Mouse (Mus musculus) layer of hippocampus, adult 11-12 months (tissue): ENCODE data around the gene Itpa.

Experiments used
- DNase-seq: peaks from one replicate; pipeline ENCODE4 v3.0.0; 2022; ENCODE audit warnings: low spot score

Itpa gene

GRCm38 (mm10) chr2:130656536-130656935 lies 10.9 kb upstream of the Itpa start:
- DNase-seq, result no peak

- peak; percentile 82 for DNase-seq
Measured at GRCm38 (mm10) chr2:130657541-130657940, 9.9 kb upstream of the Itpa start.

GRCm38 (mm10) chr2:130658530-130658929 lies 8.9 kb upstream of the Itpa start:
- no peak for DNase-seq

DNA sequence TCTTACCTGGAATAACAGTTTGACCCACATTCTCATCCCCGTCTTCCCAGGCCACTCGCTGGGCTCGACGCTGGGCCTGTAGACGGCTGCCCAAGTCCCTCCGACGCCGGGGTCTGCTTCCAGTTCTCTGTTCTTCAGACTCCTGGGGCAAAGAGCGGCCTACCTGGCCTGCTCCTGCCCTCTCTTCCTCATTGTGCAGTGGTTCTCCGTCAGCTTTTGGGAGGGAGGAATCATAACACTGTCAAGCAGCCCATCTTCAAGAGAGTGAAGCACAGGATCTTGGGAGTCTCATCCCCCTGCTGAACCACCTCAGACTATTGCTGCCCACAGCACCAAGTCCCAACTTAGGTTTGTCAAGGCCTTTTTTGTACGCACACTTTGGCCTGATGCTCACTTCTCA lies 4.1 kb upstream of the Itpa start:
- no peak for DNase-seq

DNA sequence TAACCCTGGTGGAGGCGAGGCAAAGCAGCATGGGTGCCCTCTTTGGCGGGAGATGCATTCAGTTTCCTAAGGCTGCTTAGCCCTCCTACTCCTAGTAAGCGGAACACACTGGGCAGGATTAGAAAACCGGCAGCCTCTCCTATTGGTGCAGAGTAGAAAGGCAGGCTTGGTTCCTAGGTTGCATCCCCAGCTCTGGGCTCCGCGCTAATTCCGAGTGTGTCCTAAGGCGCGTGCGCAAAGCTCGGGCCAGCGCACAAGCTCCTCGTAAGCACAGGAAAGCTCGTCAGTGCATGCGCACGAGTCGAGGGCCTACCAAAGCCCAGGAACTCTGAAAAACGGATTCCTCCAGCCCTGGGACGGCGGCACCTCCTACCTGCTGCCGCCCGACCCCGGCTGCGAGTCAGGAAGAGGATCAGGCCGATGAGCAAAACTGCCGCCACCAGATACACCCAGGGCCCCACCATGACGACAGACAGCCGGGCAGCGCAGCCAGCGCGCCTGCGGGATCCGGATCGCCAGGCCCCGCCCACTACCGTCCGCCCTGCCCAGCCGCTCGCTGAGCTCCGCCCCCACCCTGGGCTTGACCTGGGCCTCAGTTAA lies 3.2 kb upstream of the Itpa start, which contains the start of gene Ddrgk1:
Gene Ddrgk1, minus strand, starts transcription at position 558 of the 600 bp plus-strand sequence.
- peak; percentile 95 for DNase-seq

DNA sequence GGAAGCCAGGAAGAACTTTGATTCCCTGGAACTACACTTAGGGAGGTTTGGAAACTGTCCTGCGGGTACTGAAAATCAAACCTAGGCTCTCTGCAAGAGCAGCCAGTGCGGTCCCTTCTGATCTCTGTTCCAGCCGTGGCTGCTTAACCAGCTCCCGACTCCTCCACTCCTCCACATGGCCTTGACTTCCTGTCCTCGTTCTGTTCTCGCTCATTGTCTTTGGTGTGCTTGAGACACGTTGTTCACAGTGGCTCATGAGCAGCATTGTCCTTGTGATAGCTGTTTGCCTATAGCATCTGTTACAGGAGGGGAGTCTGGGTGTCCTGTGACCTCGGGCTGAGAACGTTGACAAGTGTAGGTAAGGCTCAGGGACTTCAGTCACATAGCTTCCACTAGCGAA lies 9.8 kb downstream of the Itpa start:
- no peak for DNase-seq

- DNase-seq, result no peak
Measured at GRCm38 (mm10) chr2:130679154-130679553, 11.7 kb downstream of the Itpa start.

- DNase-seq, result no peak
Measured at GRCm38 (mm10) chr2:130679899-130680298, 12.5 kb downstream of the Itpa start.

DNA sequence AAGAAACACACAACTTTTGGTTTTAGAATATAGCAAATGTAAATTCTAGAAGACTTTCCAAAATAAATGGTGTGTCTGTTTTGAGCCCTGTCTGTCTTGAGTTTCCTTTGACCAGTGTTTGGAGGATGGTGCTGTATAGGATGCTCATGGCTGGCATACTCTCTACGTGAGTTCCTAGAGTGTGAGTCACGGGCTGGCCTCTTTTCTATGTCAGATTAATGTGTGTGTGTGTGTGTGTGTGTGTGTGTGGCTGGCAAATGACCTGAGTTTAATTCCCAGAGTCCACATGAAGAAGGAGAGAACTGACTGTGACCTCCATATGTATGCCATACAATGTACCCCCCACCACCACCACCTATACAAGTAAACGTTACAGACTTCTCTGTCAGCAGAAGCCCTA lies 14.1 kb downstream of the Itpa start:
- no peak for DNase-seq

DNA sequence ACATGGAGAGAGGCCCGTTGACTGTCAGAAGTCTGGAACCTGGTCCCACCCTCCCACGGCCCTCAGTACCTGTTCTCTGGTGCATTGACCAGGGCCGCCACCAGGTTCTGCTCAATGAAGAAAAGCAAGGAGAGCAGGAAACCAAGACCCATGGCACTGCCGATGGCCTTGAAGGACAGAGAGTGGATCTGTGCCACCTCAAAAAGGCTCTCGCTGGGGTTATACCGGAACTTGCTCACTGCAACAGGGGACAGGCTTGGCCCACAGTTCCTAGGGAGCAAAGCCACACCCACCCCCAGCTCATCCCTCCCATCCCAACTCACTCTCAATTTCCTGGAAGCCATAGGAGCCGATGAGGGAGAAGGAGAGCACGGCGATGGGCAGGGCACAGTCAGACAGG lies 18.0 kb downstream of the Itpa start:
- DNase-seq, result no peak

GRCm38 (mm10) chr2:130689011-130689410 lies 21.6 kb downstream of the Itpa start:
- DNase-seq, result no peak

DNA sequence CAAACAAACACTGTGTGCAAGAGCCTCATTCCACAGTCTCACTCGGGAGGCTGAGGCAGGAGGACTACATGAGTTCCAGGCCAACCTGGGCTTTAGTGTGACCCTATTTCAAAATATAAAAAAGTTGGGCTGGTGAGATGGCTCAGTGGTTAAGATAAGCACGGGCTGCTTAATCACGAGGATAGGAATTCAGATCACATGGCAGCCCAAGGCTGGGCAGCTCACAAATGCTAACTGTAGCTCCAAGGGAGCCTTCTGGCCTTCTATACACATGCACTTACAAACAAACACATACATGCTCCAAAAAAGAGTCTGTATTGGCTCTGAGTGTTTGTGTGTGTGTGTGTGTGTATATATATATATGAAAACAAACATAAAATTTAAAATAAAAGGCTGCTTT lies 26.2 kb downstream of the Itpa start:
- no peak for DNase-seq

DNA sequence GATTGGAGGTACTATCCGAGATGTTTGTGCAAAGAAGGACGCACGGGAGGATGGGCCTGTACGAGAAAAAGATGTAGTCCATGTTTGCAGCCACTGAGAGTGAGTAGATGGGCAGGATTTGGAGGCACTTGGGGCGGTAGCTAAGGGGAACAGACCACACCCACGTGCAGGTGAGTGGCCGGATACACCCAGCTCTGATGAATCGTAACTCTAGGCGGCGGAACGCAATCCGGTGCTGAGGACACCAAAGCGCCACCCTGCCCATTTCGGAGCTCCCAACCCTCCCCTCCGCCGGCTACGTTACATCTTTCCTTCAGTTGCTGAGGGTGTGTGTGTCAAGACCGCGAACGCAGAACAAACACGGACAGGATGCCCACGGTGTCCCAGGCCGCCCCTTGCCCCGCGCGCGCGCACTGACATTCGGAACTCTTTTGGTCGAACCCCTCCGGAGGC lies 29.3 kb downstream of the Itpa start:
- DNase-seq, result no peak

GRCm38 (mm10) chr2:130697153-130697810 lies 29.9 kb downstream of the Itpa start, which contains the start of gene Slc4a11:
Gene Slc4a11, minus strand, starts transcription at chr2:130697519.
- DNase-seq, result peak; percentile 32

DNA sequence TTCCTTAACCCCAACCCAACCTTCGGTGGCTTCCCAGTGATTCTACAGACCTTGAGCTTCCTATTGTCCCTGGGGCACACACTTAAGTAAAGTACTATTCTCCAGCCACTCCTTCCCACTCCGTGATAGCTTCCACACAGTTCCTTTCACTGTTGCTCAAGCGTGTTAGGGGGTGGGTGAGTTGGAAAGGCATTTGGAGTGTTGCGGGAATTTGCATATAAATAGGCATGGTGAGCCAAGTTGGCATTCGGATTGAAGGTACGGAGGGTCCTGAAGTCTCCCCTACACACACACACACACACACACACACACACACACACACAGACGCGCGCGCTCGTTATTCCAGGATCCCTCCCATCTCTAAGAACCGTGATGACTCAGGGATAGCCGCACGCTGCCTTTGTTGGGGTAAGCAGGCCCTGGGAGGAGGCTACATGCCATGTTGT lies 30.4 kb downstream of the Itpa start:
- DNase-seq, result no peak

GRCm38 (mm10) chr2:130704040-130705001 lies 36.9 kb downstream of the Itpa start:
- no peak for DNase-seq

- no peak for DNase-seq
Measured at GRCm38 (mm10) chr2:130705178-130705577, 37.8 kb downstream of the Itpa start.

GRCm38 (mm10) chr2:130706602-130707001 lies 39.2 kb downstream of the Itpa start:
- DNase-seq, result no peak

DNA sequence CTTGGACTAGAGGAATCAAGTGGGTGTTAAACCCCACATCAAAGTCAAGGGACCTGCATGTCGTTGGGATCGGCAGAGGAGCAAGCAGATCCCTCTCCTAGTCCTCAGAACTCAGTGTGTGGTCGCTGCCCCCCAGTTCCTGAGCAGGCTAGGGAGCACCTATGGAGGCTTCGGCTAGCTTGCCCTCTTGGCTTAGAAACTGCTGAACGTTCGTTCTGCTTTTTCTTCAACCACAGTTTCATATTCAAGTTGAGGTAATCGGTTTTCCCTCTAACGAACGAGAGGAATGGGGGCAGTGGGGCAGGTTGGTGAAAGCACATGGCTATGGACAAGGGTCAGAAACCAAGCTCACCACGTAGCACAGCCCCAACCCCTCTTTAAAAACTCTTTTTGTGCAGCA lies 39.6 kb downstream of the Itpa start:
- no peak for DNase-seq

DNA sequence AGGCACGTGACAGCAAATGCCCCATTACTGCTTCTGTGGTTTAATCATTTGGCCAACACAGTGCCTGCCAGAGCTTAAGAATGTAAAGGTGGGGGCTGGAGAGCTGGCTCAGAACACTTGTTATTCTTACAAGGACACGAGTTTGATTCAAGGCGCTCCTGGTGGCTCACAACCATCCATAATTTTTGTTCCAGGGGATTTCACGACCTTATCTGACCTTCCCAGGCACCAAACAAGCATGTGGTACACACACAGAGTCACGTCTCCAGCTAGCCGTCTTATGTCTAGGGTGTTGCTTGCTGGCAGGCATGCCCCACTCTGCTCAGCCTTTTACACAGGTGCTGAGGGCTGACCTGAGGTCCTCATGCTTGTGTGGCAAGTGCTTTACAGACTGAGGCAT lies 50.5 kb downstream of the Itpa start:
- DNase-seq, result no peak

- no peak for DNase-seq
Measured at GRCm38 (mm10) chr2:130724369-130724768, 57.0 kb downstream of the Itpa start.

- DNase-seq, result no peak
Measured at GRCm38 (mm10) chr2:130727752-130728151, 60.3 kb downstream of the Itpa start.
